Mouse (Mus musculus): ENCODE data around the gene Abtb1. TPM values are rescaled to one million over a fixed set of nuclear protein-coding genes. Genes with fewer than 3 reads are reported as not detected.

Gene Abtb1
- polyA plus RNA-seq, 1 experiment from 2014 or later = 49.5 TPM

DNA sequence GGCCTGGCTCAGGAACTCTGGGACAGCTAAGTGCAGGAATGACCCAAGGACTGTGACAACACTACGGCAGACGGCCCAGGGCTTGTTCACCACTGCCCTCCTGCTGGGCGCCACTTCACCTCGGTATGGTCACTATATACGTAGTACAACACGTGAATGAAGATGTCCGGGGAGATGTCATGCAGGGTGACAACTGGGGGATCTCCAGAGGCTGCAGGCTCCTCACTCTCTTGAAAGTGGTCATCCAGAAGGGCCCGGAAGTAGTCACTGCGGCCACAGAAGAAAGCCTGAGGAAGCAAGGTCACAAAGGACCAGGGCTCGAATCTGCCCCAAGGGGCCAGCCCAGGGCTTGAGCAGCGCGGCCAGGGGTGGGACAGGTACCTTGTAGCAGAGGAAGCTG, 3.8 kb downstream of the Abtb1 start:
- peaks cover 14% of the 10 kb centered on the region for H3K4me1 ChIP-seq (replicated peaks; ENCODE audit: control insufficient read depth, insufficient read depth, low read length)
- no peak for ATAC-seq (ENCODE audit: low read depth)
- no peaks in the 10 kb centered on the region for H3K9me3 ChIP-seq (ENCODE audit: control insufficient read depth, low read length)
- no peak overlapping the region for H3K9ac ChIP-seq (ENCODE audit: low read length)
- H3K27ac ChIP-seq (ENCODE audit: low read length) = no peak overlapping the region; the same call in 1 of the 2 replicates
- H3K4me2 ChIP-seq (ENCODE audit: low read depth, low read length) = no peak overlapping the region
- peaks cover 16% of the 10 kb centered on the region for H3K36me3 ChIP-seq (ENCODE audit: control insufficient read depth, insufficient read depth, low read length)
- 89% methylated on average over 12 of the region's 12 CpGs for WGBS
- H3K4me3 ChIP-seq (ENCODE audit: low read length) = no peak overlapping the region
- H3K27me3 ChIP-seq (ENCODE audit: control insufficient read depth, insufficient read depth, low read depth, low read length) = no peaks in the 10 kb centered on the region

DNA sequence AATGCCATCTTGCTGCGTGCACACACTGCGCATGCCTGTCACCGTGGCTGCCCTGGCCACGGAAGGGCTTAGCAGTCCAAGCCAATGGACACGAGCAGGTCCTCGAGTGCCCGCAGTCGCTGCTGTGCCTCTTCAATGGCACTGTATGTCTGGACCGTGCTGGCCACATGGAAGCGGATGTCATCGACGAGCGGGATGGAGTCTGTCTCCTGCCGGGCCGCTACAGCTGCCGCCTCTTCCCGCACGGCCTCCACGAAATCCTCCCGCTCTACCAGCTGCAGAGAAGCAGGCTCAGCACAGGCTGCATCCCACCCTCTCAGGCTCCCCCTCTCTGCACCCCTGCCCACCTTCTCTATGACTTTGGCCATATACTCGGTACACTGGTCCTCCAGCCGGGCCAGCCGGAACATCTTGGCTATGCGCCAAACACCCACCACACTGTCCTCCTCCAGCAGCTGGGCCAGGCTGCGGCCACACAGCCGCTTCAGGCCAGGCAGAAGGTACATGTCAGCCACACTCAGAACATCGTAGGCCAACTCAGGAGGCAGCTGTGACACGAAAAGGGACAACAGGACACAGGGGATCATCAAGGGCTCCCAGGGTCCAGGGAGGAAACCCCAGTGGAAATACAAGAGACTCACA, 5.5 kb downstream of the Abtb1 start:
- 61% methylated on average over 28 of the region's 28 CpGs for WGBS
- Histone ChIP-seq H3K36me3 (ENCODE audit: control insufficient read depth, insufficient read depth, low read length) (peaks cover 16% of the 10 kb centered on the region), H3K9me3 (ENCODE audit: control insufficient read depth, low read length) (no peaks in the 10 kb centered on the region), H3K4me1 (replicated peaks; ENCODE audit: control insufficient read depth, insufficient read depth, low read length) (peaks cover 13% of the 10 kb centered on the region), H3K27me3 (ENCODE audit: control insufficient read depth, insufficient read depth, low read depth, low read length) (no peaks in the 10 kb centered on the region), H3K27ac (ENCODE audit: low read length) (peak overlapping the region; percentile 82), H3K9ac (ENCODE audit: low read length) (no peak overlapping the region), H3K4me3 (ENCODE audit: low read length) (no peak overlapping the region), H3K4me2 (ENCODE audit: low read depth, low read length) (no peak overlapping the region)
- ATAC-seq (ENCODE audit: low read depth) = peak; percentile 78

DNA sequence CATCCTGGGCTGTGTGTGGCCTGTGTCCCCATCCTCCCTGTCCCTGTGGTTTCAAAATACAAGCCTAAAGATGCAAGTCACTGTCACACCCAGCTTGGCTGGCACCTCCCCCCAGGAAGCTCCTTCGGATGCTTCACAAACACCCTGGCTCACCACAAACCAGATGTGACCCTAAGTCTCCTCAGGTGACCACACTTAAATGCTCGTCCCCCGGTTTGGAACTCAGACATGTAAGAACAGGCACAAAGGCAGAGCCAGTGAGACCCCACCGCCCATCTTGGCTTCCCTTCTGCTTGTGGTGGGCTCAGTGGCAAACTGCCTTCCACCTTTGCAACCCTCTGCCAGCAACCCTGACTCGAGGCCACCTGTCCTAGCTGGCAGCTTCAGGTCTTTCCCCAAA, 6.7 kb downstream of the Abtb1 start:
- no peak overlapping the region for H3K9ac ChIP-seq (ENCODE audit: low read length)
- no peak overlapping the region for H3K4me3 ChIP-seq (ENCODE audit: low read length)
- 75% methylated on average over 5 of the region's 5 CpGs for WGBS

DNA sequence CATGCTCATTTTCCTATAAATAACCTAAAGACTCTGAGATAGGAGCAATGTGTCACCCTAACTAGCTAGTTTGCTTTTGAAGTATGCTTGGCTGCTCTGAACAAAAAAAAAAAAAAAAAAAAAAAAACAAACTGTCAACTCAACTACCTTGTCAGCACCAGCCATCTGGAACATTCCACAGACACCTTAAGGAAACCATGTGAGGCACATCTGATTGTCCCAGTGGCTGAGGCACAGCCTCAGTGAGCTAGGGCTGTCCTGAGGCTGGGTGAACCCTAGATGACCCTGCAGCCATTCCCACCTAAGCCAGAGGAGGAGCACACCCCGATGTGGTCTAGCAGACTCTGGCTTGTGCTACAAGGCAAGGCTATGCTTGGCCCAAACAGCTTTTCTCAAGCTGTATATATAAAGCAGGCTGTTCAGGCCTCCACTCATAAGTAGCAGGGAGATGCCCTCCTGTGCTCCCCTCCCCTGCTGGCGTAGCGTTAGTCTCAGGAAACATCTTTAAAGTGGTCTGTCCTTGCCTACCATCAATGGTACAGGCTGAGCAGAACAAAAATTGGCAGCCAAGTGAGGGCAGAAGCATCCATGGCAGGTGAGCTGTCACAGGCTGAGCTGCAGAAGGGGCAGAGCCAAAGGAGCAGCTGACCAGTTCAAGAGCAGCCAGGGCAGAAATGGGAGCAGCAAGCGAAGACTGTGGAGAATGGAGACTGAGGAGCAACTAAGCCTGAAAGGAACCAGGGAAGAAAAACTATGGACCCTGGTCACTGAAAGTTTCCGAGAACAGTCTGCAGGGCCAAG, 8.2 kb downstream of the Abtb1 start:
- no peak for ATAC-seq (ENCODE audit: low read depth)
- WGBS = 63% methylated on average over 5 of the region's 5 CpGs
- no peak overlapping the region for H3K9ac ChIP-seq (ENCODE audit: low read length)

More for the DNA sequence above, 6.7 kb downstream of the Abtb1 start:
- ATAC-seq (ENCODE audit: low read depth) = no peak
- H3K4me1 ChIP-seq (replicated peaks; ENCODE audit: control insufficient read depth, insufficient read depth, low read length) = peaks cover 4% of the 10 kb centered on the region
- no peaks in the 10 kb centered on the region for H3K27me3 ChIP-seq (ENCODE audit: control insufficient read depth, insufficient read depth, low read depth, low read length)
- H3K4me2 ChIP-seq (ENCODE audit: low read depth, low read length) = no peak overlapping the region
- H3K27ac ChIP-seq (ENCODE audit: low read length) = no peak overlapping the region
- peaks cover 16% of the 10 kb centered on the region for H3K36me3 ChIP-seq (ENCODE audit: control insufficient read depth, insufficient read depth, low read length)
- H3K9me3 ChIP-seq (ENCODE audit: control insufficient read depth, low read length) = no peaks in the 10 kb centered on the region

DNA sequence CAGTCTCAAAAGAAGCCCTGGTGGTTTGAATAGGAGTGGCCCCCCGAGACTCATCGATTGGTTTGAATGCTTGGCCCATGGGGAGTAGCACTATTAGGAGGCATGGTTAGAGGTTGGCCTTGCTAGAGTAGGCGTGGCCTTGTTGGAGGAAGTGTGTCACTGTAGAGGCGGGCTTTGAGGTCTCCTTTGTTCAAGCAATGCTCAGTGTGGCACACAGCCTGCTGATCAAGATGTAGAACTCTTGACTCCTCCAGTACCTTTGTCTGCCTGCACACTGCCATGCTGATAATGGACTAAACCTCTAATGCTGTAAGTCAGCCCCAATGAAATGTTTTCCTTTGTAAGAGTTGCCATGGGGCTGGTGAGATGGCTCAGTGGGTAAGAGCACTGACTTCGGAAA, 9.1 kb downstream of the Abtb1 start:
- H3K9me3 ChIP-seq (ENCODE audit: control insufficient read depth, low read length) = no peaks in the 10 kb centered on the region
- H3K4me1 ChIP-seq (replicated peaks; ENCODE audit: control insufficient read depth, insufficient read depth, low read length) = peaks cover 4% of the 10 kb centered on the region
- WGBS = 74% methylated on average over 5 of the region's 5 CpGs
- no peak overlapping the region for H3K9ac ChIP-seq (ENCODE audit: low read length)
- no peak for ATAC-seq (ENCODE audit: low read depth)
- H3K27me3 ChIP-seq (ENCODE audit: control insufficient read depth, insufficient read depth, low read depth, low read length) = no peaks in the 10 kb centered on the region
- H3K4me2 ChIP-seq (ENCODE audit: low read depth, low read length) = no peak overlapping the region
- H3K27ac ChIP-seq (ENCODE audit: low read length) = no peak overlapping the region
- no peak overlapping the region for H3K4me3 ChIP-seq (ENCODE audit: low read length)
- peaks cover 2% of the 10 kb centered on the region for H3K36me3 ChIP-seq (ENCODE audit: control insufficient read depth, insufficient read depth, low read length)

More for the DNA sequence above, 8.2 kb downstream of the Abtb1 start:
- Histone ChIP-seq H3K27ac (ENCODE audit: low read length) (no peak overlapping the region), H3K4me3 (ENCODE audit: low read length) (no peak overlapping the region), H3K27me3 (ENCODE audit: control insufficient read depth, insufficient read depth, low read depth, low read length) (no peaks in the 10 kb centered on the region), H3K4me1 (replicated peaks; ENCODE audit: control insufficient read depth, insufficient read depth, low read length) (peaks cover 4% of the 10 kb centered on the region), H3K36me3 (ENCODE audit: control insufficient read depth, insufficient read depth, low read length) (peaks cover 11% of the 10 kb centered on the region), H3K4me2 (ENCODE audit: low read depth, low read length) (no peak overlapping the region), H3K9me3 (ENCODE audit: control insufficient read depth, low read length) (no peaks in the 10 kb centered on the region)

GRCm38 (mm10) chr6:88831456-88831855, 10.3 kb downstream of the Abtb1 start:
- H3K36me3 ChIP-seq (ENCODE audit: control insufficient read depth, insufficient read depth, low read length) = no peaks in the 10 kb centered on the region
- H3K9me3 ChIP-seq (ENCODE audit: control insufficient read depth, low read length) = no peaks in the 10 kb centered on the region
- no peaks in the 10 kb centered on the region for H3K27me3 ChIP-seq (ENCODE audit: control insufficient read depth, insufficient read depth, low read depth, low read length)
- H3K4me2 ChIP-seq (ENCODE audit: low read depth, low read length) = no peak overlapping the region
- H3K9ac ChIP-seq (ENCODE audit: low read length) = no peak overlapping the region
- ATAC-seq (ENCODE audit: low read depth) = peak; percentile 12; the same call in 1 of the 2 replicates
- H3K27ac ChIP-seq (ENCODE audit: low read length) = no peak overlapping the region
- 25% methylated on average over 8 of the region's 8 CpGs for WGBS
- H3K4me3 ChIP-seq (ENCODE audit: low read length) = no peak overlapping the region
- peaks cover 6% of the 10 kb centered on the region for H3K4me1 ChIP-seq (replicated peaks; ENCODE audit: control insufficient read depth, insufficient read depth, low read length)

DNA sequence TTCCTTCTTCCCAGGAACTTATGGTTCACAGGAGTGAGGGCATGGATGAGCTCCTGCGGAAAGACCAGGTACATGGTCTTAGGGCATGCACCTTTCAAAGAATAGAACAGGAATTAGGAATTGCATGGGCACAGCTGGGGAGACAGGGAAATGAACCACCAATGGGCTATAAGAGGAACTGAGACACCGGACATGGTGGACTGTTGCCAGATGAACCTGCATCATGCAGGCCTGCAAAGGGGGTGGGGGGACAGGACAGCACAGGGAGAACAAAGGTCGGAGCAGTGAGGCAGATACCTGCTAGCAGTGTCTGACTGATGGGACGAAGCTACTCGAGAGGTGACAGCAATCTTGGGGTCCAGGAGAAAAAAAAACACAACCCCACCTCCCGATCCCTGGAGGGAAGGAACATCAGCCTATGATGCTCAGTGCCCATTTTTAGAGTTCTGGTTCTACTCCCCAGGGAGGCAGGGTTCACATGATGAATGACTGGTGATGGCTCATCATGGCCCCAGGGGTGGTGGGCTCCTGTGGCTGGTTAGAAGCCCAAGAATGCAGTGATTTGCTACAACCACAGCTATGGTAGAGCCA, 11.6 kb downstream of the Abtb1 start:
- Histone ChIP-seq H3K36me3 (ENCODE audit: control insufficient read depth, insufficient read depth, low read length) (no peaks in the 10 kb centered on the region), H3K4me3 (ENCODE audit: low read length) (no peak overlapping the region), H3K9ac (ENCODE audit: low read length) (no peak overlapping the region), H3K27me3 (ENCODE audit: control insufficient read depth, insufficient read depth, low read depth, low read length) (no peaks in the 10 kb centered on the region), H3K4me1 (replicated peaks; ENCODE audit: control insufficient read depth, insufficient read depth, low read length) (peaks cover 7% of the 10 kb centered on the region), H3K9me3 (ENCODE audit: control insufficient read depth, low read length) (no peaks in the 10 kb centered on the region), H3K27ac (ENCODE audit: low read length) (no peak overlapping the region), H3K4me2 (ENCODE audit: low read depth, low read length) (no peak overlapping the region)
- WGBS = 81% methylated on average over 6 of the region's 6 CpGs
- no peak for ATAC-seq (ENCODE audit: low read depth)

GRCm38 (mm10) chr6:88829579-88829978, 12.2 kb downstream of the Abtb1 start:
- no peaks in the 10 kb centered on the region for H3K36me3 ChIP-seq (ENCODE audit: control insufficient read depth, insufficient read depth, low read length)
- H3K9me3 ChIP-seq (ENCODE audit: control insufficient read depth, low read length) = no peaks in the 10 kb centered on the region
- no peak overlapping the region for H3K4me3 ChIP-seq (ENCODE audit: low read length)
- ATAC-seq (ENCODE audit: low read depth) = no peak
- no peak overlapping the region for H3K27ac ChIP-seq (ENCODE audit: low read length)
- peaks cover 7% of the 10 kb centered on the region for H3K4me1 ChIP-seq (replicated peaks; ENCODE audit: control insufficient read depth, insufficient read depth, low read length)
- WGBS = 85% methylated on average over 4 of the region's 4 CpGs
- H3K9ac ChIP-seq (ENCODE audit: low read length) = no peak overlapping the region
- H3K27me3 ChIP-seq (ENCODE audit: control insufficient read depth, insufficient read depth, low read depth, low read length) = no peaks in the 10 kb centered on the region
- H3K4me2 ChIP-seq (ENCODE audit: low read depth, low read length) = no peak overlapping the region

DNA sequence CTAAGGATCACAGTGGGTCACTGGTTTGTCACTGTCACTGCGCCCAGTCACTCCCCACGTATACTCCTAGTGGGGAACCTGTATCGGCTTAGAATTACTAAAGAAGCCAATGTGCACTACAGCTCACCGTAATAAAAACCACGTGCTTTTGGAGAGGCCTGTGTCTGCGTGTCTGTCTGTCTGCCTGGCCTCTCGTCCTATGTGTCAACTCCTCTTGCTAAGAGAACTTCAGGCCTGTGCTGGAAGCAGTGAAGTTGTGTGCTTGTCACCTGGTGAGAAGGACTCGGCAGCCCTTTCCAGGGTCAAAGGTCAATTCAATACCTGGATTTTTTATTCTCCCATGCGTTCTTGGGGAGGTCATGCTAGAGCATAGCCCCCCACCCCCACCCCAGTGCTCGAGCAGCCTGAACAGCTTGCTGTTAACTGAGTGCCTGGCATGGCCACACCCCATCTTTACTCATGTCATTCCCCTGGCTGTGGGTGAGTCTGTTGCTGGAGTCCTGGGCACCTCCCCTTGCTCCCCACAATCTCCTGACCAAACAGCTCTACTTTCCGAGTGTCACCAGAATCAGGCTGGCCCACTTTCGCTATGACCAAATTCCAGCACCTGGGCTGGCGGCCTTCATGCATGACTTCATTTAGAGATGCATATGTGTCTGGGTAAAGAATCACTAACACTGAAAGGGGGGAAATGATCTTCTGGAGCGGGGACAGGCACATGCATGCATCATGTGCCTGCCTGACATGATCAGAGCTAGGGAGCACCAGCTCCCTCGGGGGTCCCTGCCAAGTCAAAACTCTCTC, 13.4 kb downstream of the Abtb1 start:
- H3K4me3 ChIP-seq (ENCODE audit: low read length) = no peak overlapping the region
- H3K36me3 ChIP-seq (ENCODE audit: control insufficient read depth, insufficient read depth, low read length) = no peaks in the 10 kb centered on the region
- 71% methylated on average over 15 of the region's 15 CpGs for WGBS
- peaks cover 7% of the 10 kb centered on the region for H3K4me1 ChIP-seq (replicated peaks; ENCODE audit: control insufficient read depth, insufficient read depth, low read length)
- H3K9ac ChIP-seq (ENCODE audit: low read length) = no peak overlapping the region
- H3K9me3 ChIP-seq (ENCODE audit: control insufficient read depth, low read length) = no peaks in the 10 kb centered on the region
- no peak for ATAC-seq (ENCODE audit: low read depth)
- H3K27ac ChIP-seq (ENCODE audit: low read length) = no peak overlapping the region
- no peak overlapping the region for H3K4me2 ChIP-seq (ENCODE audit: low read depth, low read length)
- H3K27me3 ChIP-seq (ENCODE audit: control insufficient read depth, insufficient read depth, low read depth, low read length) = no peaks in the 10 kb centered on the region

Measured in lung, embryonic 16.5 days (tissue).